In the genomic region with DNA sequence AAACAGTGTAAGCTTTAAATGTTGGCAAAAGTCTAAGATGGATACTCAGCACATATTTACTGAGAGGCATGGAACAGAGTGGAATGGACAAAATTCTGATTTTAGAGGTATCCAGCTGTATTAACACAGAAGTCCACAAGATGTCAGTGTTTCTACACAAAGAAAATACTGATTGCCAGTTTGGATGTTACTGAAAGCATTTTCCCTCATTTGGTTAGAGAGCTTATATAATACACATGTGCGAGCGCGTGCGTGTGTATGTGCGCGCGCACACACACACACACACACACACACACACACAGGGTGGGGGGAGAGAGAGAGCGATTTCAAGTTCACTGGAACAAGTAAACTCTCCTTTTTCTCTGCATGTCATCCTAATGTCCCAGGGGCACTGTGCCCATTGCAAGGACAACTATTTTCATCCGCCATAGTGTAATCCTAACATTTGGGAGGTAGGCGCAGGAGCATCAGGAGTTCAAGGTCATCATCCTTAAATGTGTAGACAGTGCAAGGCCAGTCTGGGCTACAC, we compare ENCODE assay signal across 8 mouse cellular contexts. TPM values are rescaled to one million over a fixed set of nuclear protein-coding genes. Genes with fewer than 3 reads are reported as not detected.
DNase-seq lines count a peak whose midpoint lies in the region; ATAC-seq lines count a peak whose summit lies in the region.

No protein-coding gene starts in this region.

- H3K27me3 ChIP-seq in lung, embryonic 15.5 days = no peaks in the 10 kb centered on the region
- H3K27me3 ChIP-seq in midbrain, embryonic 11.5 days (ENCODE audit: control insufficient read depth, insufficient read depth, low read length) = no peaks in the 10 kb centered on the region
- no peaks in the 10 kb centered on the region for H3K27me3 ChIP-seq in stomach, embryonic 15.5 days (replicated peaks)

- H3K9me3 ChIP-seq in lung, embryonic 15.5 days = no peaks in the 10 kb centered on the region
- H3K9me3 ChIP-seq in midbrain, embryonic 11.5 days (ENCODE audit: control insufficient read depth, low read length) = no peaks in the 10 kb centered on the region
- no peaks in the 10 kb centered on the region for H3K9me3 ChIP-seq in stomach, embryonic 15.5 days

- DNase-seq in lung, postnatal 4 days = no peak
- peak; percentile 31 to 85 for DNase-seq in layer of hippocampus, adult 18-20 months (ENCODE audit: low spot score in 2 of 2)
- peak; percentile 89 for DNase-seq in midbrain, embryonic 11.5 days (ENCODE audit: low spot score, missing footprints)
- DNase-seq in gastrocnemius, postnatal 25 days = no peak

- H3K36me3 ChIP-seq in lung, embryonic 15.5 days = no peaks in the 10 kb centered on the region
- no peaks in the 10 kb centered on the region for H3K36me3 ChIP-seq in midbrain, embryonic 11.5 days (ENCODE audit: control insufficient read depth, insufficient read depth, low read length)
- H3K36me3 ChIP-seq in stomach, embryonic 15.5 days = no peaks in the 10 kb centered on the region

- 26% methylated on average over 10 of the region's 10 CpGs for WGBS in lung, embryonic 15.5 days
- WGBS in midbrain, embryonic 11.5 days = 57% methylated on average over 10 of the region's 10 CpGs
- WGBS in stomach, embryonic 15.5 days = 30% methylated on average over 10 of the region's 10 CpGs

- no peak overlapping the region for H3K9ac ChIP-seq in lung, embryonic 15.5 days
- no peak overlapping the region for H3K9ac ChIP-seq in midbrain, embryonic 11.5 days (ENCODE audit: low read length)
- no peak overlapping the region for H3K9ac ChIP-seq in stomach, embryonic 15.5 days

- no peaks in the 10 kb centered on the region for H3K4me1 ChIP-seq in lung, embryonic 15.5 days
- no peaks in the 10 kb centered on the region for H3K4me1 ChIP-seq in midbrain, embryonic 11.5 days (ENCODE audit: control insufficient read depth, insufficient read depth, low read length)
- H3K4me1 ChIP-seq in stomach, embryonic 15.5 days = no peaks in the 10 kb centered on the region

- no peak overlapping the region for H3K27ac ChIP-seq in lung, embryonic 15.5 days
- no peak overlapping the region for H3K27ac ChIP-seq in midbrain, embryonic 11.5 days (ENCODE audit: low read depth, low read length)
- H3K27ac ChIP-seq in stomach, embryonic 15.5 days = no peak overlapping the region

- H3K4me3 ChIP-seq in lung, embryonic 15.5 days = peak overlapping the region; percentile 14; the same call in 1 of the 2 replicates
- no peak overlapping the region for H3K4me3 ChIP-seq in midbrain, embryonic 11.5 days (ENCODE audit: low read depth, low read length)
- no peak overlapping the region; the same call in 1 of the 2 replicates for H3K4me3 ChIP-seq in stomach, embryonic 15.5 days (replicated peaks)

- peak overlapping the region; percentile 39 for H3K4me2 ChIP-seq in lung, embryonic 15.5 days
- H3K4me2 ChIP-seq in midbrain, embryonic 11.5 days = no peak overlapping the region
- H3K4me2 ChIP-seq in stomach, embryonic 15.5 days = peak overlapping the region; percentile 39; the same call in 1 of the 2 replicates

- peak; percentile 23; the same call in 1 of the 2 replicates for ATAC-seq in lung, embryonic 15.5 days (ENCODE audit: borderline replicate concordance, extremely low read depth, low FRiP score, low TSS enrichment)
- peak; percentile 68; the same call in 1 of the 2 replicates for ATAC-seq in cerebellum, adult (ENCODE audit: insufficient number of reproducible peaks, low FRiP score, low TSS enrichment)
- peak; percentile 72 for ATAC-seq in frontal cortex, adult (ENCODE audit: low TSS enrichment)
- peak; percentile 54; the same call in 1 of the 2 replicates for ATAC-seq in midbrain, embryonic 11.5 days (ENCODE audit: low FRiP score)
- ATAC-seq in stomach, embryonic 15.5 days (ENCODE audit: insufficient read depth, low FRiP score, low read depth) = no peak

RNA-seq across cellular contexts. Expression of gene Clpb, which starts 9.7 kb away (rescaled TPM):
- polyA plus RNA-seq in lung, embryonic 15.5 days (2015; fragmentation: Nextera tagmentation; extraction: Ambion mirVana) = 60.0 and 64.9 TPM in 2 replicates
- 10 to 100 TPM; 59.2 to 60.1 TPM for total RNA-seq in layer of hippocampus, adult 18-20 months (2021)
- 33.6 and 38.8 TPM in 2 replicates for polyA plus RNA-seq in midbrain, embryonic 11.5 days (2014; fragmentation: Nextera tagmentation; extraction: Ambion mirVana)
- 53.1 and 56.0 TPM in 2 replicates for polyA plus RNA-seq in stomach, embryonic 15.5 days (2015; fragmentation: Nextera tagmentation; extraction: Ambion mirVana)
- 10 to 100 TPM; 49.2 to 50.8 TPM for total RNA-seq in gastrocnemius, postnatal 25 days (2021)

Comparison
In these comparisons a context has a peak if more than half of its experiments do, and no peak if none do; other contexts are left out.
1. DNase-seq: peak in layer of hippocampus, adult 18-20 months (2 of 2) and midbrain, embryonic 11.5 days (single experiment); none in lung, postnatal 4 days (0 of 2) and gastrocnemius, postnatal 25 days (single experiment).